Mouse (Mus musculus): ENCODE data around the gene Dmgdh.

DNA sequence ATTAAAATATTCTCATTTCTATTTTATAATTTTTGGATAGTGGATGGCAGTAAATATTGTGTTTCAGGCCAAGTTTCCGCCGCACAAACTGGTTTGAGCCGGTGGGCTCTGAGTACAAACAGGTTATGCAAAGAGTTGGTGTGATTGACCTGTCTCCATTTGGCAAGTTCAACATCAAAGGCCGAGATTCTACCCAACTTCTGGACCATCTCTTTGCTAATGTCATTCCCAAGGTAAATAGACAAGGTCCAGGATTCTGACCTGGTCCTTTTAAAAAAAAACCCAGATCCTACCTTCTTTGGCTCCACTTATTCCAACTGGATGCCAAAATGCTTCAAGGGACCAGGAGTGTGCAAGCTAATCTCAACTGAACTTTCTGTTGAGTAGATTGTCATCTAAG, 37.0 kb downstream of the Dmgdh start:
- TF ChIP-seq POLR2A (IDR thresholded peaks at IDR 0.05; ENCODE audit: control insufficient read depth, low read depth, low read length) (no peak), CTCF (IDR thresholded peaks at IDR 0.05; ENCODE audit: control insufficient read depth, insufficient read depth, insufficient replicate concordance, low read depth, low read length) (no peak)

Data from testis, adult 2 months (tissue).